Mouse (Mus musculus) brain, embryonic 14.5 days (tissue): ENCODE measurements around the gene Pdgfd. TPM values are rescaled to one million over a fixed set of nuclear protein-coding genes. Genes with fewer than 3 reads are reported as not detected.
"Not testable (repeated sequence)": the region's sequence is repeated elsewhere in the genome, so short reads cannot be mapped to it uniquely, and the experiment has no call there.

Experiments
- DNase-seq: peaks from one replicate; pipeline ENCODE4 v3.0.0-alpha.2; 2011; ENCODE audit warnings: low read depth
- CTCF ChIP-seq: fragments of 200-500 bp; IDR thresholded peaks from 2 replicates; pipeline ENCODE4 v1.5.1; 2012; ENCODE audit warnings: inconsistent platforms, mild to moderate bottlenecking, moderate library complexity, borderline replicate concordance; ENCODE audit not compliant: insufficient read depth, insufficient read length; ENCODE audit errors: extremely low read depth
- POLR2A ChIP-seq: fragments of 200-500 bp; IDR thresholded peaks from 2 replicates; pipeline ENCODE4 v1.6.1; 2012; ENCODE audit warnings: mild to moderate bottlenecking, inconsistent platforms, borderline replicate concordance; ENCODE audit not compliant: poor library complexity, insufficient read depth, insufficient read length, severe bottlenecking; ENCODE audit errors: extremely low read depth
- polyA plus RNA-seq: library from polyadenylated mRNA; depleted of rRNA; stranded (reverse); fragments of >200 nt; gene quantifications from 2 replicates; pipeline ENCODE4 v1.2.3, GENCODE M21; 2012; rRNA removed

Gene Pdgfd
- polyA plus RNA-seq: 0.81 and 1.3 TPM in 2 replicates

GRCm38 (mm10) chr9:6168391-6169037, at the start of gene Pdgfd:
Gene Pdgfd, plus strand, starts transcription at chr9:6168584.
- DNase-seq: peak; percentile 82
- TF ChIP-seq POLR2A (no peak), CTCF (peak; percentile 60)

- no peak for DNase-seq
- TF ChIP-seq CTCF (no peak), POLR2A (no peak)
Observed at GRCm38 (mm10) chr9:6169038-6169431, 651 bp downstream of the Pdgfd start.

DNA sequence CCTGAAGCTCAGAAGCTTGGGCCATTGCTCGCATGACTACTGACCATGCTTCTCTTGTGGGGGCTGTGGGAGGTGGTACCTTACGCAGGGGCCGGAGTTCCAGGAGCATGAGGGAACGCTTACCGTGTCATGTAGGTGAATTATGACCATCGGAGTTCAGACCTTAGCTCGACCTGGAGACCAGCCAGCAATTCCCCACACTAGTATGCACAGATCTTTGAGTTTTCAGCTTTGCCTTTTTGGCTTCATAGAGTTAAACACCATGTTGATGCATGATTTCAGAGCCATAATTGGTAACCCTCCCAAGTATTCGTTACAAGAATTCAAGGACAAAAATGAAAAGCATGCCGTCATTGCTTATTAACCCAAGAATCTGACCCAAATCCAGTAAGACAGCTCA, 2.6 kb downstream of the Pdgfd start:
- no peak for DNase-seq
- TF ChIP-seq POLR2A: no peak
- no peak for TF ChIP-seq CTCF

DNA sequence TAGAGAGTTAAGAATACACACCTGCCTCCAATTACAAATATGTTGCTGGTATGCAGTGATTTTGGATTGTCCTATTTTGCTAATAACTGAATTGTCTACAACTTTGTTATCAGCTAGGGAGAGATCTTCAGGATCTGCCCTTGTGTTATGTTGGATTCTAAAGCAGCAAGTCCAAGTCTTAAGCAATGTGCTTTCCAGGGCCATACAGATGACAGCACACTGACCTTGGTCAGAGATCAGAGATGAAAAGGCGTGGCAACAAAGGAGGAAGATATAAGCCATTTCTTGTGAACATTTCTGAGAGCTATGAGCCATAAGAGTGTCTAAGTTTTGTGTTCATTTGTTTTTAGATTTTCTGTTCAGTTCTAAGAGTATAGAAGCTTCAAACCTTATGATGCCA, 4.9 kb downstream of the Pdgfd start:
- DNase-seq: no peak
- TF ChIP-seq CTCF (no peak), POLR2A (no peak)

DNA sequence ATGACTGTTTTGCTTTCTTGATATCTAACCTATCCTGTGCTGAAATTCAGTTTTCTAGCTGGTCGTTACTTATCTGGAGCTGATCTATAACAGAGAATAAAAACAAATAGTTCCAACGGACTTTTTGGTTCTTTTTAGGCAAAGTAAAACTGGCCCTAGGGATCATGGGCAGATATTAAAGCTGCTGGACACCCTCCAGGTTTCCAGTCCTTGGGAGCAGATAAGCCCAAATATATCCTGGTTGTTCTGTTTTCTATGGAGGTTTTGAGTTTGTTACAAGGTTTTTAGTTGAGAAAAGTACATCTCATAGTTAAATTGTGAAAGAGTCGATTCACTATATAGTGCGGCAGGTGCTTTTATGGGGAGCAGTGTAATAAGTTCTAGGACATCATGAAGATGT, 7.3 kb downstream of the Pdgfd start:
- TF ChIP-seq CTCF (no peak), POLR2A (no peak)
- DNase-seq: no peak

DNA sequence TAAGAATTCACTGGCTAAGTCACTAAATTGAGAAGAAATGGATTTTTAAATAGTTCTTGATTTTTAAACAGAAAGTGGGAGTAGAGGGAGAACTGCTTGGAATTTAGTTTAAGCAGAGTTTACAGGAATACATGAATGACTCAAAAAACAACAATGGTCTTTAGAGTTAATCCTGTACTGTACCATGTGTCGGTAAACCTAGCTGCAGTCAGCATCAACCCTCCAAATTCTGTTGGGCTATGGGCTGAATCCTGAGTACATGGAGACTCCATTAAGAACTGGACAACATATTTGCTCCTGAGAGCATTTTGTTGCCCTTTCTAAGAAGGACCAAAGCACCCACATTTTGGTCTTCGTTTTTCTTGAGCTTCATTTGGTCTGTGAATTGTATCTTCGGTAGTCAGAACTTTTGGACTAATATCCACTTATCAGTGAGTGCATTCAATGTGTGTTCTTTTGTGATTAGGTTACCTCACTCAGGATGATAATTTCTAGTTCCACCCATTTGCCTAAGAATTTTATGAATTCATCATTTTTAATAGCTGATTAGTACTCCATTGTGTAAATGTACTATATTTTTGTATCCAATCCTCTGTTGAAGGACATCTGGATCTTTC, 14.0 kb downstream of the Pdgfd start:
- no peak for DNase-seq
- no peak for TF ChIP-seq CTCF

- DNase-seq: peak; percentile 67
- TF ChIP-seq POLR2A: no peak
- no peak for TF ChIP-seq CTCF
Observed at GRCm38 (mm10) chr9:6187955-6188354, 19.6 kb downstream of the Pdgfd start.

DNA sequence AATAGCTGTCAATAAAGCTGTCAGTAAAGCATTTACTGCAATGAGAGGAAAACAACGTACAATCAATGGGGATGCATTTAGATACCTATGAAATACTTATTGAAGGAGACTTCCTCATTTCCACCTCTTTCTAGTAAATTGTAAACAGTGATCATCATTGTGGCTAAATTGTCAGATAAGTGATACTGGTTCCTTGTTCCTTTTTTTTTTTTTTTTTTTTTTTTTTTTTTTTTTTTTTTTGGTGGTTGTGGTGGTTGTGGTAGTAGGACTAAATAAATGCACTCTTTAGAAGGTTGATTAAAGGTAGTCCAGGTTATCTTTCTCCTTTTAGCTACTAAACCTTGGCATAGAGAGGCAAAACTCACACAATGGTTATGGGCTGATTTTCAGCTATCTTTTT, 25.0 kb downstream of the Pdgfd start:
- no peak for TF ChIP-seq POLR2A
- no peak for TF ChIP-seq CTCF
- DNase-seq: no peak

- no peak for DNase-seq
- TF ChIP-seq CTCF (no peak), POLR2A (no peak)
Observed at GRCm38 (mm10) chr9:6212862-6213261, 44.5 kb downstream of the Pdgfd start.

- no peak for DNase-seq
- TF ChIP-seq CTCF (no peak), POLR2A (no peak)
Observed at GRCm38 (mm10) chr9:6217505-6217904, 49.1 kb downstream of the Pdgfd start.

DNA sequence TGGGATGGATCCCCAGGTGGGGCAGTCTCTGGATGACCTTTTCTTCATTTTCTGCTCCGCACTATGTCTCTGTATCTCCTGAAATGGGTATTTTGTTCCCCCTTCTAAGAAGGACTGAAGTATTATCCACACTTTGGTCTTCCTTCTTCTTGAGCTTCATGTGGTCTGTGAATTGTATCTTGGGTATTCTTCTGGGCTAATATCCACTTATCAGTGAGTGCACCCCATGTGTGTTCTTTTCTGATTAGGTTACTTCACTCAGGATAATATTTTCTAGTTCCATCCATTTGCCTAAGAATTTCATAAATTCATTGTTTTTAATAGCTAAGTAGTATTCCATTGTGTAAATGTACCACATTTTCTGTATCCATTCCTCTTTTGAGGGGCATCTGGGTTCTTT, 67.6 kb downstream of the Pdgfd start:
- DNase-seq: not testable (repeated sequence)

- no peak for TF ChIP-seq CTCF
- TF ChIP-seq POLR2A: no peak
- peak; percentile 73 for DNase-seq
Observed at GRCm38 (mm10) chr9:6250320-6250719, 81.9 kb downstream of the Pdgfd start.

GRCm38 (mm10) chr9:6251990-6252389, 83.6 kb downstream of the Pdgfd start:
- DNase-seq: peak; percentile 8
- no peak for TF ChIP-seq CTCF
- TF ChIP-seq POLR2A: no peak

GRCm38 (mm10) chr9:6257072-6257471, 88.7 kb downstream of the Pdgfd start:
- no peak for DNase-seq
- TF ChIP-seq POLR2A: no peak
- TF ChIP-seq CTCF: no peak
